24 mouse cellular contexts compared by ENCODE assay signal in the genomic region with DNA sequence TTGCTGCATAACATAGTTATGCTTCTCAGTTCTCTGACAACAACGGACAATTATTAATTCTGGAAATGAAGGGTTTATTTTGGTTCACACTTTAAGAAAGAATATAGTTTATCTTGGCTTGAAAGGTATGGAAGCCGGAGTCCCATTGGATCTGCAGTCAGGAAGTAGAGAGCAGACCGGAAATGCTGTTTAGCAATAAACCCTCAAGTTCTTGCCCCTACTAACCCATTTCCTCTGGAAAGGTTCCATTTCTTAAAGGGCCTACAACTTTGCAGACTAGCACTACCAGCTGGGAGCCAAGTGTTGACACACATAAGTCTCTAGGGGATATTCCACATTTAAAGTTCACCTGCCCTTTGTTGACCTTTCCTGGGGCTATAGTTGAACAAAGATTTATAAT.
DNase-seq lines count a peak whose midpoint lies in the region; ATAC-seq and TF ChIP-seq lines count a peak whose summit lies in the region.
"Had no signal": no experiment of that assay in that cellular context is flagged by ENCODE, and none has a peak within 500 bp of the region (broad histone marks: within the 10 kb centered on the region; RNA-seq: fewer than 3 reads in every experiment).

No protein-coding gene starts in this region.

- TF ChIP-seq CTCF in kidney, postnatal 0 days (IDR thresholded peaks at IDR 0.05; ENCODE audit: low read depth) = no peak

- H3K36me3 ChIP-seq in kidney, postnatal 0 days (ENCODE audit: insufficient read depth, low read length) = no peaks in the 10 kb centered on the region
- H3K36me3 ChIP-seq: embryonic facial prominence, embryonic 13.5 days; embryonic facial prominence, embryonic 15.5 days; forebrain, embryonic 10.5 days; forebrain, embryonic 12.5 days; forebrain, embryonic 15.5 days had no signal

- no peaks in the 10 kb centered on the region for H3K9me3 ChIP-seq in kidney, postnatal 0 days (replicated peaks; ENCODE audit: low read length)
- H3K9me3 ChIP-seq: embryonic facial prominence, embryonic 13.5 days; forebrain, embryonic 10.5 days; forebrain, embryonic 12.5 days; forebrain, embryonic 15.5 days had no signal

- H3K4me2 ChIP-seq in kidney, postnatal 0 days (ENCODE audit: low read length) = no peak overlapping the region
- H3K4me2 ChIP-seq: embryonic facial prominence, embryonic 13.5 days; embryonic facial prominence, embryonic 15.5 days; forebrain, embryonic 12.5 days; forebrain, embryonic 15.5 days had no signal

- WGBS in kidney, postnatal 0 days = 56% methylated on average over 3 of the region's 3 CpGs

- H3K4me3 ChIP-seq in kidney, postnatal 0 days (replicated peaks; ENCODE audit: low read depth, low read length) = no peak overlapping the region
- H3K4me3 ChIP-seq: embryonic facial prominence, embryonic 13.5 days; embryonic facial prominence, embryonic 15.5 days; erythroblast, embryonic 14.5 days; forebrain, embryonic 10.5 days; forebrain, embryonic 12.5 days; forebrain, embryonic 15.5 days had no signal

- H3K27me3 ChIP-seq in kidney, postnatal 0 days (ENCODE audit: insufficient read depth, low read length) = no peaks in the 10 kb centered on the region
- H3K27me3 ChIP-seq: embryonic facial prominence, embryonic 13.5 days; embryonic facial prominence, embryonic 15.5 days; forebrain, embryonic 12.5 days; forebrain, embryonic 15.5 days had no signal

- DNase-seq in adrenal gland, postnatal 10 days = peak; percentile 1
- no peak for DNase-seq in adrenal gland, adult 8-10 months
- DNase-seq in kidney, postnatal 0 days (ENCODE audit: low spot score) = peak; percentile 42
- DNase-seq in kidney, adult 8-10 months = no peak
- DNase-seq in kidney, postnatal 14 days = peak; percentile 0
- no peak for DNase-seq in kidney, adult 9 months
- no peak for DNase-seq in spleen, postnatal 36 days (ENCODE audit: low spot score in 2 of 2)
- DNase-seq: adrenal gland, adult 2 months; adrenal gland, postnatal 25 days; cerebellum, adult 11 months; cerebellum, adult 18-20 months; cerebellum, adult 8-10 months; cerebellum, adult 9-11 months; cerebellum, postnatal 14 days; cerebellum, postnatal 36 days; embryo, embryonic 11 days; forebrain, postnatal 0 days had no signal

- no peak overlapping the region for H3K27ac ChIP-seq in kidney, postnatal 0 days
- H3K27ac ChIP-seq: embryonic facial prominence, embryonic 13.5 days; embryonic facial prominence, embryonic 15.5 days; forebrain, embryonic 10.5 days; forebrain, embryonic 12.5 days; forebrain, embryonic 15.5 days had no signal

- H3K4me1 ChIP-seq in kidney, postnatal 0 days (replicated peaks; ENCODE audit: insufficient read depth, low read length) = no peaks in the 10 kb centered on the region
- H3K4me1 ChIP-seq: embryonic facial prominence, embryonic 13.5 days; embryonic facial prominence, embryonic 15.5 days; forebrain, embryonic 10.5 days; forebrain, embryonic 12.5 days; forebrain, embryonic 15.5 days had no signal

- no peak for ATAC-seq in kidney, postnatal 0 days (replicated peaks; ENCODE audit: low FRiP score, low read depth)
- peak; percentile 52; the same call in 1 of the 2 replicates for ATAC-seq in megakaryocyte progenitor cell, adult 5-6 weeks (replicated peaks; ENCODE audit: poor library complexity)
- ATAC-seq: forebrain, embryonic 15.5 days; forebrain, postnatal 0 days had no signal

- H3K9ac ChIP-seq in kidney, postnatal 0 days (ENCODE audit: low read depth, low read length) = no peak overlapping the region
- H3K9ac ChIP-seq: embryonic facial prominence, embryonic 13.5 days; embryonic facial prominence, embryonic 15.5 days; forebrain, embryonic 12.5 days; forebrain, embryonic 15.5 days; forebrain, postnatal 0 days had no signal

Comparison
In these comparisons a context has a peak if more than half of its experiments do, and no peak if none do; other contexts are left out.
1. DNase-seq: peak in adrenal gland, postnatal 10 days (single experiment), kidney, postnatal 0 days (single experiment) and kidney, postnatal 14 days (single experiment); none in adrenal gland, adult 8-10 months (single experiment), kidney, adult 8-10 months (0 of 2), kidney, adult 9 months (single experiment) and spleen, postnatal 36 days (0 of 2).